Mouse (Mus musculus) ovary, postnatal 10 days (tissue): Measurements from ENCODE around the gene Slc44a2.
"Not testable (repeated sequence)": the region's sequence is repeated elsewhere in the genome, so short reads cannot be mapped to it uniquely, and the experiment has no call there.

ENCODE experiments used
- DNase-seq: peaks from one replicate; pipeline ENCODE4 v3.0.0; 2022; ENCODE audit warnings: low spot score

The Slc44a2 gene

GRCm38 (mm10) chr9:21320619-21321512 lies at the start of gene Slc44a2:
Gene Slc44a2 (plus strand): TSS chr9:21320698.
- peak; percentile 62 for DNase-seq

- no peak for DNase-seq
Measured at GRCm38 (mm10) chr9:21272391-21272790, 48.1 kb upstream of the Slc44a2 start.

- no peak for DNase-seq
Measured at GRCm38 (mm10) chr9:21273094-21273493, 47.4 kb upstream of the Slc44a2 start.

GRCm38 (mm10) chr9:21273520-21274228 lies 46.8 kb upstream of the Slc44a2 start:
- no peak for DNase-seq

GRCm38 (mm10) chr9:21274336-21274735 lies 46.2 kb upstream of the Slc44a2 start:
- DNase-seq: no peak

- DNase-seq: no peak
Measured at GRCm38 (mm10) chr9:21275013-21275710, 45.3 kb upstream of the Slc44a2 start.

- no peak for DNase-seq
Measured at GRCm38 (mm10) chr9:21275727-21276126, 44.8 kb upstream of the Slc44a2 start.

GRCm38 (mm10) chr9:21276307-21276706 lies 44.2 kb upstream of the Slc44a2 start:
- no peak for DNase-seq

- DNase-seq: no peak
Measured at GRCm38 (mm10) chr9:21277776-21278175, 42.7 kb upstream of the Slc44a2 start.

GRCm38 (mm10) chr9:21283591-21283990 lies 36.9 kb upstream of the Slc44a2 start:
- no peak for DNase-seq

GRCm38 (mm10) chr9:21283994-21284393 lies 36.5 kb upstream of the Slc44a2 start:
- no peak for DNase-seq

- DNase-seq: no peak
Measured at GRCm38 (mm10) chr9:21286753-21287152, 33.7 kb upstream of the Slc44a2 start.

GRCm38 (mm10) chr9:21287571-21288402 lies 32.7 kb upstream of the Slc44a2 start, which contains the start of gene Kri1:
Gene Kri1 (minus strand): TSS chr9:21287969.
- peak; percentile 90 for DNase-seq

GRCm38 (mm10) chr9:21288404-21289336 lies 31.8 kb upstream of the Slc44a2 start:
- DNase-seq: no peak

- no peak for DNase-seq
Measured at GRCm38 (mm10) chr9:21289337-21289671, 31.2 kb upstream of the Slc44a2 start.

GRCm38 (mm10) chr9:21290589-21290988 lies 29.9 kb upstream of the Slc44a2 start:
- no peak for DNase-seq

GRCm38 (mm10) chr9:21291022-21291787 lies 29.3 kb upstream of the Slc44a2 start, which contains the start of gene Cdkn2d:
Gene Cdkn2d (minus strand): TSS chr9:21291407.
- peak; percentile 95 for DNase-seq

GRCm38 (mm10) chr9:21291868-21292267 lies 28.6 kb upstream of the Slc44a2 start:
- not testable (repeated sequence) for DNase-seq

GRCm38 (mm10) chr9:21292271-21292670 lies 28.2 kb upstream of the Slc44a2 start:
- no peak for DNase-seq

- no peak for DNase-seq
Measured at GRCm38 (mm10) chr9:21299014-21299413, 21.5 kb upstream of the Slc44a2 start.
